Mouse (Mus musculus) ES-Bruce4 (cell line): Measurements from ENCODE around the gene Armcx1. TPM values are rescaled to one million over a fixed set of nuclear protein-coding genes. Genes with fewer than 3 reads are reported as not detected.
"Not testable (repeated sequence)": the region's sequence is repeated elsewhere in the genome, so short reads cannot be mapped to it uniquely, and the experiment has no call there.

Experiments used
- H3K27ac ChIP-seq: 2 replicates; pipeline ENCODE4 v1.5.1; 2012; ENCODE audit warnings: low read length, inconsistent platforms; ENCODE audit not compliant: insufficient read depth
- H3K27me3 ChIP-seq: 2 replicates; pipeline ENCODE4 v1.6.1; 2012; ENCODE audit warnings: mild to moderate bottlenecking, low read length, inconsistent platforms; ENCODE audit not compliant: control insufficient read depth, poor library complexity, insufficient read depth, severe bottlenecking
- H3K36me3 ChIP-seq: 2 replicates; pipeline ENCODE4 v1.6.1; 2012; ENCODE audit warnings: inconsistent platforms, mild to moderate bottlenecking, low read length, moderate library complexity; ENCODE audit not compliant: control insufficient read depth, poor library complexity, insufficient read depth, severe bottlenecking
- H3K4me1 ChIP-seq: one replicate; pipeline ENCODE4 v1.8.1; 2011; ENCODE audit warnings: low read length; ENCODE audit not compliant: control insufficient read depth, insufficient read depth
- H3K4me3 ChIP-seq: 2 replicates; pipeline ENCODE4 v1.5.1; 2011; ENCODE audit warnings: low read depth, mild to moderate bottlenecking, low read length
- H3K9ac ChIP-seq: 2 replicates; pipeline ENCODE4 v1.6.1; 2012; ENCODE audit warnings: low read depth, mild to moderate bottlenecking, inconsistent platforms; ENCODE audit not compliant: poor library complexity, severe bottlenecking
- H3K9me3 ChIP-seq: replicated peaks from 2 replicates; pipeline ENCODE4 v1.6.1; 2012; ENCODE audit warnings: mild to moderate bottlenecking, low read length, inconsistent platforms; ENCODE audit not compliant: control insufficient read depth, poor library complexity, insufficient read depth, severe bottlenecking
- CTCF ChIP-seq: IDR thresholded peaks from one replicate; pipeline ENCODE4 v1.8.1; 2011; ENCODE audit warnings: low read depth, low read length
- EP300 ChIP-seq: IDR thresholded peaks from 2 replicates; pipeline ENCODE4 v1.6.1; 2011; ENCODE audit warnings: low read depth, low read length; ENCODE audit not compliant: insufficient read depth
- POLR2A ChIP-seq: IDR thresholded peaks from one replicate; pipeline ENCODE4 v1.8.1; 2011; ENCODE audit warnings: low read length; ENCODE audit not compliant: insufficient read depth
- polyA plus RNA-seq: library from polyadenylated mRNA; stranded (reverse); fragments of >200 nt; gene quantifications from 2 replicates; pipeline ENCODE4 v1.2.4, GENCODE M21; 2011; ENCODE audit warnings: low read depth; ENCODE audit not compliant: missing spikeins, insufficient read depth, insufficient read length

The Armcx1 gene
- polyA plus RNA-seq, 1 experiment: 29.5 TPM

DNA sequence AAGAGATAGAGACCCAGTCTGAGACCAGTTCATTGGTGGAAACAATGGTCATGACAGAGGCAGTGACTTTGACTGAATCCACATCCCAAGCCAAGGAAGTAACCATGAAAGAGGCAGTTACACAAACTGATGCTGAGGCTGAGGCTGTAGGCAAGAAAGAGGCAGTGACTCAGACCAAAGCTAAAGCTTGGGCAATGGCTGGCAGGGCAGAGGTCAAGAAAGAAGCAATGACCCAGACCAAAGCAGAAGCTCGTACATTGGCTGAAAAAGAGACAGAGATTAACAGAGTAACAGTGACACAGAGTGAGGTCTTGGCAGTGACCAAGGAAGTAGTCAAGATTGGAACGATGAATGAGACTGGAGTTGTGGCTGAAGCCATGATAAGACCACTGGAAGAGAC, 28.1 kb upstream of the Armcx1 start:
- Histone ChIP-seq H3K9ac (no peak overlapping the region), H3K27me3 (no peaks in the 10 kb centered on the region), H3K4me1 (no peaks in the 10 kb centered on the region), H3K36me3 (peaks cover 2% of the 10 kb centered on the region; the same call in 1 of the 2 replicates), H3K27ac (no peak overlapping the region), H3K4me3 (no peak overlapping the region), H3K9me3 (no peaks in the 10 kb centered on the region)
- no peak for TF ChIP-seq POLR2A
- TF ChIP-seq CTCF: no peak
- no peak for TF ChIP-seq EP300

GRCm38 (mm10) chrX:134690871-134691539, 26.8 kb upstream of the Armcx1 start:
- no peaks in the 10 kb centered on the region for H3K4me1 ChIP-seq
- TF ChIP-seq POLR2A (no peak), EP300 (no peak), CTCF (no peak)
- peaks cover 2% of the 10 kb centered on the region; the same call in 1 of the 2 replicates for H3K36me3 ChIP-seq
- no peak overlapping the region for H3K9ac ChIP-seq
- H3K27me3 ChIP-seq: no peaks in the 10 kb centered on the region
- H3K27ac ChIP-seq: no peak overlapping the region
- H3K4me3 ChIP-seq: no peak overlapping the region
- H3K9me3 ChIP-seq: no peaks in the 10 kb centered on the region

GRCm38 (mm10) chrX:134691540-134691935, 26.2 kb upstream of the Armcx1 start:
- Histone ChIP-seq H3K9me3 (no peaks in the 10 kb centered on the region), H3K36me3 (peaks cover 2% of the 10 kb centered on the region; the same call in 1 of the 2 replicates), H3K4me3 (no peak overlapping the region), H3K9ac (no peak overlapping the region), H3K4me1 (no peaks in the 10 kb centered on the region), H3K27me3 (no peaks in the 10 kb centered on the region), H3K27ac (no peak overlapping the region)
- TF ChIP-seq CTCF (no peak), EP300 (no peak)

- H3K27me3 ChIP-seq: no peaks in the 10 kb centered on the region
- no peak overlapping the region; the same call in 1 of the 2 replicates for H3K27ac ChIP-seq
- H3K36me3 ChIP-seq: peaks cover 8% of the 10 kb centered on the region
- H3K9me3 ChIP-seq: no peaks in the 10 kb centered on the region
- H3K4me3 ChIP-seq: no peak overlapping the region
- H3K4me1 ChIP-seq: no peaks in the 10 kb centered on the region
- no peak overlapping the region for H3K9ac ChIP-seq
- no peak for TF ChIP-seq EP300
- TF ChIP-seq POLR2A: no peak
- no peak for TF ChIP-seq CTCF
Observed at GRCm38 (mm10) chrX:134716863-134717262, 900 bp upstream of the Armcx1 start.

DNA sequence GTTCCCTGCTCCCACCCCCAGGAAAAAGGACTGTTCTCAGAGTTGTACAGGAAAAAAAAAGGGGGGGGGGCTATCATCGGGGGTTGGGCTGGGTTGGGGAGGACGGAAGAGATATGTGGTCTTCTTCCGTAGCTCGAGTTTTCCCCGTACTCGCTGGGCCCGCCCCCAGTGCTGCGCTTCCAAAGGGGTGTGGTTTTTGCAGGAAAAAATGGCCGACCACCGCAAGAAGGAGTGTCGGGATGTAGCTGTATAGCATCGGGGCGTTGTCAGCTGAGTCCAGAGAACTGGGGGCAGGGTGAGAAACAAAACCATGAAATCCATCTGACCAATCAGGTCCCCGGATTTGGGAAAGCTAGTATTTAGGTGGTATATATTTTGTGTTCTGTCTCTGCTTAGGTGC, 761 bp downstream of the Armcx1 start:
- Histone ChIP-seq H3K36me3 (peaks cover 8% of the 10 kb centered on the region), H3K27ac (peak overlapping the region; percentile 36; the same call in 1 of the 2 replicates), H3K4me1 (no peaks in the 10 kb centered on the region), H3K27me3 (no peaks in the 10 kb centered on the region), H3K4me3 (peak overlapping the region; percentile 75), H3K9ac (peak overlapping the region; percentile 70), H3K9me3 (no peaks in the 10 kb centered on the region)
- TF ChIP-seq CTCF (no peak), POLR2A (no peak), EP300 (no peak)

- H3K27ac ChIP-seq, H3K27me3 ChIP-seq, H3K4me1 ChIP-seq, H3K36me3 ChIP-seq, H3K9me3 ChIP-seq, H3K4me3 ChIP-seq, H3K9ac ChIP-seq: not testable (repeated sequence)
Observed at GRCm38 (mm10) chrX:134723762-134724161, 6.0 kb downstream of the Armcx1 start.

DNA sequence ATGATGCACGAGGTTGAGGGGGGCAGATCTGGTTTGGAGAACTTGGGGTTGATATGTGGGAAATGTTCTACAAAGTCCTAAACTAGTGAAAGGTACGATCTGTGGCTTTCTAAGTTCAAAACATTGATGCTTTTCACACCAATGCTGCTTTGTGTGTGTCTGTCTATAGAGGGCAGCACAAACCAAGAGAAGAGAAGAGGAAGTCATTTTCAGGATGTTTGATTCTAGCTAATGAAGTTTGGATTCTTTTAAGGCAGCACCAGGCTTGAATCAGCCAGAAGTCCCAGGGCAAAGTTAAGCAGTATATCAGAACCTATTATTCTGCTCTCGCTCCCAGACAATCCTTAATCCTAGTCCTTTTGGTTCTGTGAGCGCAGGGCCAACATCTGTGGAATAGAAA, 12.0 kb downstream of the Armcx1 start:
- TF ChIP-seq CTCF (no peak), POLR2A (no peak), EP300 (no peak)
- Histone ChIP-seq H3K9me3 (no peaks in the 10 kb centered on the region), H3K4me3 (no peak overlapping the region), H3K27me3 (no peaks in the 10 kb centered on the region), H3K36me3 (no peaks in the 10 kb centered on the region), H3K9ac (no peak overlapping the region), H3K27ac (no peak overlapping the region), H3K4me1 (no peaks in the 10 kb centered on the region)
